Mouse (Mus musculus) heart, embryonic 16.5 days (tissue): ENCODE data around the gene Spz1. TPM values are rescaled to one million over a fixed set of nuclear protein-coding genes. Genes with fewer than 3 reads are reported as not detected.
"Not testable (repeated sequence)": the region's sequence is repeated elsewhere in the genome, so short reads cannot be mapped to it uniquely, and the experiment has no call there.

Experiments
- ATAC-seq: fragments of 200-750 bp; cut with Nextera tagmentation; replicated peaks from 2 replicates; pipeline ENCODE4 v1.8.0; 2017; ENCODE audit warnings: moderate number of reproducible peaks; ENCODE audit not compliant: insufficient read depth, low FRiP score; ENCODE audit errors: extremely low read depth
- H3K27ac ChIP-seq: fragments of 300-500 bp; sonication (generic); 2 replicates; pipeline ENCODE4 v1.5.1; 2014; ENCODE audit warnings: mild to moderate bottlenecking, low read length, control low read depth, moderate library complexity
- H3K27me3 ChIP-seq: fragments of 300-500 bp; sonication (generic); 2 replicates; pipeline ENCODE4 v1.6.1; 2014; ENCODE audit warnings: low read length, mixed read lengths; ENCODE audit not compliant: control insufficient read depth, insufficient read depth
- H3K36me3 ChIP-seq: fragments of 300-500 bp; sonication (generic); 2 replicates; pipeline ENCODE4 v1.6.1; 2014; ENCODE audit not compliant: control insufficient read depth, insufficient read depth
- H3K4me1 ChIP-seq: fragments of 300-500 bp; sonication (generic); 2 replicates; pipeline ENCODE4 v1.6.1; 2014; ENCODE audit warnings: low read length, mixed read lengths; ENCODE audit not compliant: control insufficient read depth, insufficient read depth
- H3K4me2 ChIP-seq: fragments of 300-500 bp; sonication (generic); 2 replicates; pipeline ENCODE4 v1.6.1; 2014; ENCODE audit warnings: low read depth, mild to moderate bottlenecking, control low read depth, low read length
- H3K4me3 ChIP-seq: fragments of 300-500 bp; sonication (generic); 2 replicates; pipeline ENCODE4 v1.5.1; 2014; ENCODE audit warnings: mild to moderate bottlenecking, control low read depth, low read length
- H3K9ac ChIP-seq: fragments of 300-500 bp; sonication (generic); 2 replicates; pipeline ENCODE4 v1.6.1; 2014; ENCODE audit warnings: low read length, control low read depth
- H3K9me3 ChIP-seq: fragments of 300-500 bp; sonication (generic); replicated peaks from 2 replicates; pipeline ENCODE4 v1.6.1; 2016; ENCODE audit warnings: low read length; ENCODE audit not compliant: control insufficient read depth
- WGBS: fragments of 180-500 bp; shearing (Covaris S2); extraction: QIAGEN DNeasy Blood & Tissue Kit; methylation state at CpG from one replicate; pipeline ENCODE4 v1.1.7; 2014; 5-methylcytosine and 5-hydroxymethylcytosine counted together
- polyA plus RNA-seq: library from polyadenylated mRNA; unstranded; fragments of >200 nt; fragmentation: Nextera tagmentation; extraction: Ambion mirVana; gene quantifications from 2 replicates; pipeline ENCODE4 v1.2.1, GENCODE M21; 2015

Spz1 gene
- polyA plus RNA-seq, 1 experiment from 2014 or later: not detected

- H3K9me3 ChIP-seq, H3K4me3 ChIP-seq, H3K9ac ChIP-seq, ATAC-seq, H3K27ac ChIP-seq, H3K27me3 ChIP-seq, H3K36me3 ChIP-seq, H3K4me2 ChIP-seq: not testable (repeated sequence)
- 79% methylated on average over 4 of the region's 4 CpGs for WGBS
- H3K4me1 ChIP-seq: peaks cover 10% of the 10 kb centered on the region
These were observed 29.3 kb upstream of the Spz1 start for GRCm38 (mm10) chr13:92605306-92605705.

GRCm38 (mm10) chr13:92595424-92595823 lies 19.5 kb upstream of the Spz1 start:
- Histone ChIP-seq H3K4me1 (peaks cover 7% of the 10 kb centered on the region), H3K4me2 (no peak overlapping the region), H3K36me3 (no peaks in the 10 kb centered on the region), H3K27ac (no peak overlapping the region), H3K9me3 (no peaks in the 10 kb centered on the region), H3K4me3 (no peak overlapping the region), H3K9ac (no peak overlapping the region), H3K27me3 (no peaks in the 10 kb centered on the region)
- 61% methylated on average over 3 of the region's 3 CpGs for WGBS
- no peak for ATAC-seq

GRCm38 (mm10) chr13:92594907-92595306 lies 18.9 kb upstream of the Spz1 start:
- 73% methylated on average over 3 of the region's 3 CpGs for WGBS
- Histone ChIP-seq H3K9me3 (no peaks in the 10 kb centered on the region), H3K4me1 (peaks cover 7% of the 10 kb centered on the region), H3K9ac (no peak overlapping the region), H3K4me2 (no peak overlapping the region), H3K36me3 (no peaks in the 10 kb centered on the region), H3K4me3 (no peak overlapping the region), H3K27ac (no peak overlapping the region), H3K27me3 (no peaks in the 10 kb centered on the region)
- no peak for ATAC-seq

- 64% methylated on average over 6 of the region's 6 CpGs for WGBS
- Histone ChIP-seq H3K9ac (no peak overlapping the region), H3K9me3 (no peaks in the 10 kb centered on the region)
These were observed 18.5 kb upstream of the Spz1 start for GRCm38 (mm10) chr13:92594481-92594880.

GRCm38 (mm10) chr13:92593731-92594396 lies 17.9 kb upstream of the Spz1 start:
- Histone ChIP-seq H3K4me2 (no peak overlapping the region), H3K4me3 (no peak overlapping the region), H3K9me3 (no peaks in the 10 kb centered on the region), H3K27me3 (no peaks in the 10 kb centered on the region), H3K27ac (no peak overlapping the region), H3K4me1 (peaks cover 11% of the 10 kb centered on the region), H3K36me3 (no peaks in the 10 kb centered on the region), H3K9ac (no peak overlapping the region)
- WGBS: 30% methylated on average over 3 of the region's 3 CpGs
- no peak for ATAC-seq

More at GRCm38 (mm10) chr13:92594481-92594880, 18.5 kb upstream of the Spz1 start:
- Histone ChIP-seq H3K27me3 (no peaks in the 10 kb centered on the region), H3K4me1 (peaks cover 7% of the 10 kb centered on the region), H3K27ac (no peak overlapping the region), H3K4me3 (no peak overlapping the region), H3K36me3 (no peaks in the 10 kb centered on the region), H3K4me2 (no peak overlapping the region)
- ATAC-seq: no peak

- ATAC-seq: peak; percentile 58
- H3K4me1 ChIP-seq: peaks cover 11% of the 10 kb centered on the region
- H3K4me3 ChIP-seq: no peak overlapping the region
- no peaks in the 10 kb centered on the region for H3K9me3 ChIP-seq
- H3K9ac ChIP-seq: no peak overlapping the region
- 14% methylated on average over 12 of the region's 12 CpGs for WGBS
- H3K36me3 ChIP-seq: no peaks in the 10 kb centered on the region
- peak overlapping the region; percentile 16; the same call in 1 of the 2 replicates for H3K4me2 ChIP-seq
- peak overlapping the region; percentile 14; the same call in 1 of the 2 replicates for H3K27ac ChIP-seq
- no peaks in the 10 kb centered on the region for H3K27me3 ChIP-seq
These were observed 17.0 kb upstream of the Spz1 start for GRCm38 (mm10) chr13:92592786-92593635.

GRCm38 (mm10) chr13:92592268-92592785 lies 16.4 kb upstream of the Spz1 start:
- H3K9me3 ChIP-seq: no peaks in the 10 kb centered on the region
- peaks cover 11% of the 10 kb centered on the region for H3K4me1 ChIP-seq
- no peak overlapping the region for H3K9ac ChIP-seq
- ATAC-seq: no peak
- 58% methylated on average over 5 of the region's 5 CpGs for WGBS
- H3K27me3 ChIP-seq: no peaks in the 10 kb centered on the region
- peak overlapping the region; percentile 15; the same call in 1 of the 2 replicates for H3K4me2 ChIP-seq
- no peak overlapping the region for H3K27ac ChIP-seq
- no peak overlapping the region for H3K4me3 ChIP-seq
- no peaks in the 10 kb centered on the region for H3K36me3 ChIP-seq

- 63% methylated on average over 3 of the region's 3 CpGs for WGBS
These were observed 15.3 kb upstream of the Spz1 start for GRCm38 (mm10) chr13:92591225-92591624.

GRCm38 (mm10) chr13:92589255-92589654 lies 13.3 kb upstream of the Spz1 start:
- Histone ChIP-seq H3K36me3 (no peaks in the 10 kb centered on the region), H3K4me1 (peaks cover 11% of the 10 kb centered on the region), H3K4me3 (no peak overlapping the region), H3K9ac (no peak overlapping the region), H3K27ac (no peak overlapping the region), H3K9me3 (no peaks in the 10 kb centered on the region), H3K27me3 (no peaks in the 10 kb centered on the region), H3K4me2 (no peak overlapping the region)
- no peak for ATAC-seq

More at GRCm38 (mm10) chr13:92591225-92591624, 15.3 kb upstream of the Spz1 start:
- Histone ChIP-seq H3K9ac (no peak overlapping the region), H3K9me3 (no peaks in the 10 kb centered on the region), H3K36me3 (no peaks in the 10 kb centered on the region), H3K4me2 (no peak overlapping the region), H3K4me1 (peaks cover 11% of the 10 kb centered on the region), H3K27ac (no peak overlapping the region), H3K4me3 (no peak overlapping the region), H3K27me3 (no peaks in the 10 kb centered on the region)
- ATAC-seq: no peak
